Mouse (Mus musculus) hindbrain, postnatal 0 days (tissue): Measurements from ENCODE around the gene Ppp4r3a. TPM values are rescaled to one million over a fixed set of nuclear protein-coding genes. Genes with fewer than 3 reads are reported as not detected.
"Not testable (repeated sequence)": the region's sequence is repeated elsewhere in the genome, so short reads cannot be mapped to it uniquely, and the experiment has no call there.

Source experiments
- ATAC-seq: fragments of 200-750 bp; cut with Nextera tagmentation; 2 replicates; pipeline ENCODE4 v1.8.0; 2017; ENCODE audit warnings: mild to moderate bottlenecking, moderate TSS enrichment, moderate library complexity
- DNase-seq: peaks from one replicate; pipeline ENCODE4 v3.0.0-alpha.2; 2015; ENCODE audit warnings: low spot score
- H3K27ac ChIP-seq: fragments of 300-500 bp; sonication (generic); 2 replicates; pipeline ENCODE4 v1.5.1; 2014; ENCODE audit warnings: mild to moderate bottlenecking
- H3K27me3 ChIP-seq: fragments of 300-500 bp; sonication (generic); 2 replicates; pipeline ENCODE4 v1.6.1; 2014; ENCODE audit warnings: low read length, mixed read lengths; ENCODE audit not compliant: insufficient read depth
- H3K36me3 ChIP-seq: fragments of 300-500 bp; sonication (generic); 2 replicates; pipeline ENCODE4 v1.6.1; 2014; ENCODE audit warnings: low read length, mixed read lengths; ENCODE audit not compliant: insufficient read depth
- H3K4me1 ChIP-seq: fragments of 300-500 bp; sonication (generic); 2 replicates; pipeline ENCODE4 v1.6.1; 2014; ENCODE audit warnings: antibody characterized with exemption, low read length, mixed read lengths; ENCODE audit not compliant: insufficient read depth
- H3K4me2 ChIP-seq: fragments of 300-500 bp; sonication (generic); 2 replicates; pipeline ENCODE4 v1.6.1; 2014; ENCODE audit warnings: low read depth, mild to moderate bottlenecking, low read length, moderate library complexity, mixed read lengths
- H3K4me3 ChIP-seq: fragments of 300-500 bp; sonication (generic); 2 replicates; pipeline ENCODE4 v1.5.1; 2014; ENCODE audit warnings: low read length
- H3K9ac ChIP-seq: fragments of 300-500 bp; sonication (generic); replicated peaks from 2 replicates; pipeline ENCODE4 v1.6.1; 2014; ENCODE audit warnings: mild to moderate bottlenecking, low read length, moderate library complexity, mixed read lengths
- H3K9me3 ChIP-seq: fragments of 300-500 bp; sonication (generic); 2 replicates; pipeline ENCODE4 v1.6.1; 2016; ENCODE audit warnings: low read length, mixed read lengths
- CTCF ChIP-seq: IDR thresholded peaks from 2 replicates; pipeline ENCODE4 v1.5.1; 2016; ENCODE audit warnings: antibody characterized with exemption, control low read depth, low read depth
- WGBS: fragments of 180-500 bp; shearing (Covaris S2); extraction: QIAGEN DNeasy Blood & Tissue Kit; methylation state at CpG from one replicate; pipeline ENCODE4 v1.1.7; 2014; 5-methylcytosine and 5-hydroxymethylcytosine counted together
- polyA plus RNA-seq: library from polyadenylated mRNA; unstranded; fragments of >200 nt; fragmentation: Nextera tagmentation; extraction: Ambion mirVana; gene quantifications from 2 replicates; pipeline ENCODE4 v1.2.1, GENCODE M21; 2015
- total RNA-seq: library from RNA; depleted of rRNA; stranded (reverse); fragments of >200 nt; gene quantifications from 2 replicates; pipeline ENCODE4 v1.2.3, GENCODE M21; 2014; rRNA removed

The Ppp4r3a gene
- 28.9 and 30.4 TPM in 2 replicates for total RNA-seq
- 15.8 and 16.3 TPM in 2 replicates for polyA plus RNA-seq

GRCm38 (mm10) chr12:101083076-101083838 lies at the start of gene Ppp4r3a:
Gene Ppp4r3a (minus strand): TSS chr12:101083702.
- Histone ChIP-seq H3K9me3 (no peaks in the 10 kb centered on the region), H3K27me3 (no peaks in the 10 kb centered on the region), H3K4me3 (peak within 1 kb of the TSS; percentile 94), H3K9ac (peak within 1 kb of the TSS; percentile 95), H3K27ac (peak within 1 kb of the TSS; percentile 99), H3K4me1 (peaks cover 6% of the 10 kb centered on the region; the same call in 1 of the 2 replicates), H3K4me2 (peak within 1 kb of the TSS; percentile 76), H3K36me3 (no peaks in the 10 kb centered on the region)
- DNase-seq: peak; percentile 98
- WGBS: under 1% methylated on average over 64 of the region's 90 CpGs
- TF ChIP-seq CTCF: no peak
- peak; percentile 97 for ATAC-seq

GRCm38 (mm10) chr12:101123013-101123412 lies 39.5 kb upstream of the Ppp4r3a start:
- ATAC-seq: peak; percentile 51; the same call in 1 of the 2 replicates
- 5% methylated on average over 1 of the region's 1 CpGs for WGBS

GRCm38 (mm10) chr12:101122066-101122465 lies 38.6 kb upstream of the Ppp4r3a start:
- H3K4me1 ChIP-seq, H3K27me3 ChIP-seq, H3K4me3 ChIP-seq, H3K9ac ChIP-seq, DNase-seq, H3K4me2 ChIP-seq, H3K36me3 ChIP-seq, ATAC-seq, H3K9me3 ChIP-seq, H3K27ac ChIP-seq: not testable (repeated sequence)
- 66% methylated on average over 4 of the region's 4 CpGs for WGBS

More at GRCm38 (mm10) chr12:101123013-101123412, 39.5 kb upstream of the Ppp4r3a start:
- Histone ChIP-seq H3K4me1 (no peaks in the 10 kb centered on the region), H3K27me3 (no peaks in the 10 kb centered on the region), H3K36me3 (no peaks in the 10 kb centered on the region), H3K9ac (no peak overlapping the region), H3K4me3 (no peak overlapping the region), H3K9me3 (0 out of 2 replicates have a peak, but pooled peaks cover 3% of the 10 kb centered on the region), H3K27ac (no peak overlapping the region), H3K4me2 (no peak overlapping the region)
- peak; percentile 68 for DNase-seq
- TF ChIP-seq CTCF: peak; percentile 78

DNA sequence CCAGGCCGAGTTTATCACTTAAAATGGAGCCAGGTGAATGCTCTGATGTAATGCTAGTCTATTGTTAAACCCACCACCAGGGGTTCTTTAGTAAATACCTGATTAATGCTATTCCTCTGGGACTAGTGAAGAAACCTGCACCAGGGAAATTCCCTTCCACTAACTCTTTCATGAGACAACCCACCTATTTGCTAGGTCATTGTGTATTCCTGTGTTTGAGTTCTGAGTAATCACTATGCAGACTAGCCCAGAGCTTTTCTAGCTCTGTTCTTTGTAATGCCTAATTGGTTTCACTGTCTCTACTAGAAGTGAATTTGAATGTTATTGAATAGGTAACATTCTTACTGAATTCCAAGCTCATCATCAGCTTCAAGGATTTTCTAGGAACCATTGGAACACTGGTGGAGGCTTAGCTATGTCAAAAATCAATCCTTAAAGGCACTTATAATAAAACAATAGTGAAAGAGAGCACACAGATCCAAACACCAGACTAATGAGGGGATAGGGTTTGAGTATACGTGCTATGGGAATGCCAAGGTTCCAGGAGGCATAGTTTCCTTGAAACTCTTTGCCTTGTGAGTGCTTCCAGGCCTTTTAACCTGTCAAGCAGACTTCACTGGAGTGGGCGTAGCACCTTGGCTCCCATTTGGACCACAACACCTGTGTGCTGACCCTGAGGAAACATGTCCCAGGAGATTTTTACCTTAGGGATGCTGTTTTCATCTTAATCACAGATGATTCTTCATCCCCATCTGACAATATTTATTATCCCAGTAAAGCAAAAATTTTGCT lies 26.5 kb upstream of the Ppp4r3a start:
- H3K9me3 ChIP-seq, H3K4me1 ChIP-seq, H3K4me2 ChIP-seq, H3K36me3 ChIP-seq, H3K9ac ChIP-seq, H3K4me3 ChIP-seq, DNase-seq, H3K27me3 ChIP-seq, H3K27ac ChIP-seq, ATAC-seq: not testable (repeated sequence)
- WGBS: 74% methylated on average over 3 of the region's 3 CpGs

GRCm38 (mm10) chr12:101107722-101108121 lies 24.2 kb upstream of the Ppp4r3a start:
- Histone ChIP-seq H3K4me2 (no peak overlapping the region), H3K4me1 (no peaks in the 10 kb centered on the region), H3K27ac (no peak overlapping the region), H3K27me3 (no peaks in the 10 kb centered on the region), H3K36me3 (no peaks in the 10 kb centered on the region), H3K9ac (no peak overlapping the region), H3K9me3 (no peaks in the 10 kb centered on the region), H3K4me3 (no peak overlapping the region)
- ATAC-seq: no peak
- no peak for DNase-seq
- 93% methylated on average over 1 of the region's 1 CpGs for WGBS
- TF ChIP-seq CTCF: no peak

DNA sequence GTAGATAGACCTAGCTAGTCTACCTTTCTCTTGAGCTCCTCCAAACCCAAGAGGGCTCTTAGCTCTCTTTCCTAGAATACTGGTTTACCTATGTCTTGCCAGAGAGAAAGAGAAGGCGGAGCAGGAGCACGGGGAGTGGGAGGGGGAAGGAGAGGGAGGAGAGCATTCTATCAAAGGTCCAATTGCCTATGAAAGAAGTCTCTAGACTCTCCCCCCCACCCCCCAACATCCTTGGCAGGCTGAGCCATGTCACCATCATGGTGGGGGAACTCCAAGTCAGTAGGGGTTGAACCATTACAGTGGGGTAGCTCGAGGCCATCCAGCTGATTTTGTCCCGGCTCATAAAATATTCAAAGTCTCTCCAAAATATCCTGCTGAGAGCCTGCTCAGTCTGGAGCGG lies 22.1 kb upstream of the Ppp4r3a start:
- ATAC-seq (no peak), DNase-seq (no peak)
- TF ChIP-seq CTCF: no peak
- WGBS: 36% methylated on average over 5 of the region's 5 CpGs
- Histone ChIP-seq H3K9me3 (no peaks in the 10 kb centered on the region), H3K4me1 (no peaks in the 10 kb centered on the region), H3K4me2 (no peak overlapping the region), H3K9ac (no peak overlapping the region), H3K27me3 (no peaks in the 10 kb centered on the region), H3K27ac (no peak overlapping the region), H3K36me3 (no peaks in the 10 kb centered on the region), H3K4me3 (no peak overlapping the region)
